9 mouse cellular contexts compared by ENCODE assay signal in genomic region chr10:99171961-99172497, GRCm38 (mm10). TPM values are rescaled to one million over a fixed set of nuclear protein-coding genes. Genes with fewer than 3 reads are reported as not detected.
A peak's percentile ranks its signal among the peaks of the same experiment; 100 is the strongest.
DNase-seq lines count a peak whose midpoint lies in the region; ATAC-seq and TF ChIP-seq lines count a peak whose summit lies in the region.
"Had no signal": no experiment of that assay in that cellular context is flagged by ENCODE, and none has a peak within 500 bp of the region (broad histone marks: within the 10 kb centered on the region; RNA-seq: fewer than 3 reads in every experiment).

No protein-coding gene starts in this region.

- peak overlapping the region; percentile 67 for H3K27ac ChIP-seq in brown adipose tissue, adult 24 weeks (replicated peaks; ENCODE audit: low read depth, low read length)
- peak overlapping the region; percentile 65 for H3K27ac ChIP-seq in hindbrain, postnatal 0 days
- peak overlapping the region; percentile 63 for H3K27ac ChIP-seq in liver, adult 2 months (replicated peaks; ENCODE audit: insufficient read depth, low read depth, low read length)
- peak overlapping the region; percentile 53 for H3K27ac ChIP-seq in midbrain, embryonic 15.5 days

- no peak for TF ChIP-seq POLR2A in liver, adult 2 months (IDR thresholded peaks at IDR 0.05; ENCODE audit: extremely low read depth, insufficient read depth, low read length)

- ATAC-seq in hindbrain, postnatal 0 days, result peak; percentile 90
- ATAC-seq in midbrain, embryonic 15.5 days (replicated peaks), result peak; percentile 70

- no peaks in the 10 kb centered on the region for H3K9me3 ChIP-seq in hindbrain, postnatal 0 days (ENCODE audit: low read length)
- no peaks in the 10 kb centered on the region for H3K9me3 ChIP-seq in midbrain, embryonic 15.5 days

- peaks cover 15% of the 10 kb centered on the region for H3K4me1 ChIP-seq in brown adipose tissue, adult 24 weeks (ENCODE audit: control insufficient read depth, insufficient read depth, insufficient read length, low read length)
- 0 out of 2 replicates have a peak, but pooled peaks cover 5% of the 10 kb centered on the region for H3K4me1 ChIP-seq in hindbrain, postnatal 0 days (ENCODE audit: insufficient read depth, low read length)
- peaks cover 17% of the 10 kb centered on the region for H3K4me1 ChIP-seq in liver, adult 2 months (ENCODE audit: control insufficient read depth, insufficient read depth, low read length)
- 0 out of 2 replicates have a peak, but pooled peaks cover 3% of the 10 kb centered on the region for H3K4me1 ChIP-seq in midbrain, embryonic 15.5 days

- H3K79me2 ChIP-seq in liver, adult 2 months (ENCODE audit: control insufficient read depth, insufficient read depth, low read length), result no peaks in the 10 kb centered on the region

- WGBS in hindbrain, postnatal 0 days, result 18% methylated on average over 12 of the region's 12 CpGs
- WGBS in liver, adult 2 months, result 29% methylated on average over 12 of the region's 12 CpGs
- WGBS in midbrain, embryonic 15.5 days, result 34% methylated on average over 12 of the region's 12 CpGs

- no peak overlapping the region for H3K9ac ChIP-seq in hindbrain, postnatal 0 days (replicated peaks; ENCODE audit: low read length)
- H3K9ac ChIP-seq in liver, adult 2 months (ENCODE audit: low read depth, low read length), result no peak overlapping the region
- H3K9ac ChIP-seq in midbrain, embryonic 15.5 days, result no peak overlapping the region

- no peaks in the 10 kb centered on the region for H3K36me3 ChIP-seq in hindbrain, postnatal 0 days (ENCODE audit: insufficient read depth, low read length)
- H3K36me3 ChIP-seq in liver, adult 2 months (ENCODE audit: control insufficient read depth, insufficient read depth, low read length), result no peaks in the 10 kb centered on the region
- no peaks in the 10 kb centered on the region for H3K36me3 ChIP-seq in midbrain, embryonic 15.5 days (replicated peaks)

- peak; percentile 56 to 77 for DNase-seq in adrenal gland, adult (ENCODE audit: inconsistent age in 2 of 2, low spot score in 1 of 2)
- no peak for DNase-seq in adrenal gland, postnatal 4 days (ENCODE audit: low spot score in 2 of 2)
- DNase-seq in gastrocnemius, postnatal 36 days, result peak; percentile 33 to 46
- peak; percentile 33 for DNase-seq in hindbrain, postnatal 0 days (ENCODE audit: low spot score)
- peak; percentile 60 for DNase-seq in liver, adult 2 months (ENCODE audit: extremely low read depth, low read depth, low spot score)
- peak; percentile 59 for DNase-seq in thymus, postnatal 25 days

- no peaks in the 10 kb centered on the region for H3K27me3 ChIP-seq in hindbrain, postnatal 0 days (ENCODE audit: insufficient read depth, low read length)
- no peaks in the 10 kb centered on the region for H3K27me3 ChIP-seq in liver, adult 2 months (ENCODE audit: control insufficient read depth, insufficient read depth, low read length)
- H3K27me3 ChIP-seq in midbrain, embryonic 15.5 days (replicated peaks), result no peaks in the 10 kb centered on the region

- H3K4me2 ChIP-seq in hindbrain, postnatal 0 days (ENCODE audit: low read depth, low read length), result 0 out of 2 replicates have a peak overlapping the region, but pooled peaks have one; percentile 7
- H3K4me2 ChIP-seq in midbrain, embryonic 15.5 days, result 0 out of 2 replicates have a peak overlapping the region, but pooled peaks have one; percentile 6

- TF ChIP-seq CTCF in hindbrain, postnatal 0 days (IDR thresholded peaks at IDR 0.05; ENCODE audit: low read depth), result no peak
- TF ChIP-seq CTCF in liver, adult 2 months (IDR thresholded peaks at IDR 0.05; ENCODE audit: low read depth, low read length), result no peak

- intact Hi-C loops in gastrocnemius, postnatal 36 days (cut with DNase I), result no loop called here

- H3K4me3 ChIP-seq in brown adipose tissue, adult 24 weeks (ENCODE audit: insufficient read depth, low read depth, low read length), result peak overlapping the region; percentile 0; the same call in 1 of the 2 replicates
- H3K4me3 ChIP-seq in hindbrain, postnatal 0 days (ENCODE audit: low read length), result no peak overlapping the region
- no peak overlapping the region for H3K4me3 ChIP-seq in liver, adult 2 months (ENCODE audit: insufficient read depth, low read depth, low read length)
- H3K4me3 ChIP-seq in midbrain, embryonic 15.5 days, result no peak overlapping the region

RNA-seq across cellular contexts. Expression of gene Phxr2, which starts 45.9 kb away (rescaled TPM):
- not detected for total RNA-seq in adrenal gland, postnatal 4 days (2021)
- not detected in 2 replicates for polyA plus RNA-seq in brown adipose tissue, adult 24 weeks (2012; ENCODE audit: insufficient read depth, insufficient read length, missing spikeins)
- not detected for total RNA-seq in gastrocnemius, postnatal 36 days (2021)
- not detected in 2 replicates for total RNA-seq in hindbrain, postnatal 0 days (2014; rRNA removed)
- not detected in 2 replicates for polyA plus RNA-seq in hindbrain, postnatal 0 days (2015; fragmentation: Nextera tagmentation; extraction: Ambion mirVana)
- total RNA-seq in liver, adult 2 months (2014; rRNA removed), result not detected in 2 replicates
- not detected in 2 replicates for polyA plus RNA-seq in liver, adult 2 months (2012; rRNA removed)
- polyA plus RNA-seq in midbrain, embryonic 15.5 days (2015; fragmentation: Nextera tagmentation; extraction: Ambion mirVana), result not detected in 2 replicates
- polyA plus RNA-seq: frontal cortex, adult 2 months had no signal

Comparison
In these comparisons a context has a peak if more than half of its experiments do, and no peak if none do; other contexts are left out.
1. DNase-seq: peak in adrenal gland, adult (2 of 2), gastrocnemius, postnatal 36 days (2 of 2), hindbrain, postnatal 0 days (single experiment), liver, adult 2 months (single experiment) and thymus, postnatal 25 days (single experiment); none in adrenal gland, postnatal 4 days (0 of 2).
2. Peak in every context shown above with its lines, with median percentiles within 50 percentile points of each other: H3K27ac ChIP-seq.